Mouse (Mus musculus) spleen, adult 2 months (tissue): ENCODE results near the gene Cyb5d1. TPM values are rescaled to one million over a fixed set of nuclear protein-coding genes. Genes with fewer than 3 reads are reported as not detected.

ENCODE experiments used
- DNase-seq, 2 experiments: peaks; one replicate each; pipeline versions ENCODE4 v3.0.0 to v3.0.0-alpha.2; 2012 to 2021; ENCODE audit warnings: low spot score in 2 of 2, low read depth in 1 of 2
- H3K27ac ChIP-seq: fragments of 200-500 bp; 2 replicates; pipeline ENCODE4 v1.5.1; 2012; ENCODE audit warnings: low read length, inconsistent platforms; ENCODE audit not compliant: insufficient read depth
- H3K27me3 ChIP-seq: fragments of 200-500 bp; 2 replicates; pipeline ENCODE4 v1.6.1; 2012; ENCODE audit warnings: mild to moderate bottlenecking, moderate library complexity, low read length, inconsistent platforms; ENCODE audit not compliant: control insufficient read depth, insufficient read depth
- H3K36me3 ChIP-seq: fragments of 200-500 bp; 2 replicates; pipeline ENCODE4 v1.6.1; 2012; ENCODE audit warnings: mild to moderate bottlenecking, low read length, inconsistent platforms; ENCODE audit not compliant: control insufficient read depth, insufficient read depth
- H3K4me1 ChIP-seq: fragments of 200-500 bp; 2 replicates; pipeline ENCODE4 v1.6.1; 2011; ENCODE audit warnings: inconsistent platforms; ENCODE audit not compliant: control insufficient read depth, insufficient read depth, insufficient read length
- H3K4me3 ChIP-seq: fragments of 200-500 bp; 2 replicates; pipeline ENCODE4 v1.5.1; 2011; ENCODE audit warnings: mild to moderate bottlenecking, inconsistent platforms; ENCODE audit not compliant: insufficient read depth, insufficient read length; ENCODE audit errors: extremely low read depth
- CTCF ChIP-seq: fragments of 200-500 bp; IDR thresholded peaks from 2 replicates; pipeline ENCODE4 v1.5.1; 2011; ENCODE audit warnings: mild to moderate bottlenecking, inconsistent platforms; ENCODE audit not compliant: insufficient read depth, insufficient read length, insufficient replicate concordance; ENCODE audit errors: extremely low read depth
- POLR2A ChIP-seq: fragments of 200-500 bp; IDR thresholded peaks from 2 replicates; pipeline ENCODE4 v1.6.1; 2011; ENCODE audit warnings: low read depth, low read length, inconsistent platforms
- WGBS: fragments of 180-500 bp; shearing (Covaris S2); methylation state at CpG from one replicate; pipeline ENCODE4 v1.1.7; 2018; 5-methylcytosine and 5-hydroxymethylcytosine counted together
- polyA plus RNA-seq: library from polyadenylated mRNA; depleted of rRNA; stranded (reverse); fragments of >200 nt; gene quantifications from 2 replicates; pipeline ENCODE4 v1.2.3, GENCODE M21; 2012; rRNA removed

The Cyb5d1 gene
- polyA plus RNA-seq, 1 experiment = 9.5 TPM

- H3K36me3 ChIP-seq = peaks cover 75% of the 10 kb centered on the region
- TF ChIP-seq CTCF (no peak), POLR2A (no peak)
- H3K27ac ChIP-seq = no peak overlapping the region
- H3K27me3 ChIP-seq = no peaks in the 10 kb centered on the region
- H3K4me3 ChIP-seq = no peak overlapping the region
- no peak for DNase-seq
- no peaks in the 10 kb centered on the region for H3K4me1 ChIP-seq
- 93% methylated on average over 5 of the region's 5 CpGs for WGBS
These were observed 38.9 kb downstream of the Cyb5d1 start for GRCm38 (mm10) chr11:69356544-69356943.

- TF ChIP-seq POLR2A (no peak), CTCF (no peak)
- WGBS = 92% methylated on average over 23 of the region's 26 CpGs
- H3K4me1 ChIP-seq = peaks cover 5% of the 10 kb centered on the region
- no peak overlapping the region for H3K27ac ChIP-seq
- H3K27me3 ChIP-seq = no peaks in the 10 kb centered on the region
- H3K36me3 ChIP-seq = peaks cover 46% of the 10 kb centered on the region
- DNase-seq = no peak
- H3K4me3 ChIP-seq = no peak overlapping the region
These were observed 49.0 kb downstream of the Cyb5d1 start for GRCm38 (mm10) chr11:69346441-69346840.

Other genes with a start within 250 kb of the Cyb5d1 start
- not detected in 2 replicates for gene Alox12b, start 238.6 kb downstream of the Cyb5d1 start, polyA plus RNA-seq
- gene Alox8, start 197.8 kb downstream of the Cyb5d1 start, polyA plus RNA-seq = 0.12 and 0.18 TPM in 2 replicates
- gene Gucy2e, start 158.6 kb downstream of the Cyb5d1 start, polyA plus RNA-seq = 0.02 and 0.04 TPM in 2 replicates
- 9.2 and 10.9 TPM in 2 replicates for gene Cntrob, start 71.9 kb downstream of the Cyb5d1 start, polyA plus RNA-seq
- gene Trappc1, start 71.7 kb downstream of the Cyb5d1 start, polyA plus RNA-seq = 21.2 and 28.6 TPM in 2 replicates
- 0.92 and 1.2 TPM in 2 replicates for gene Kcnab3, start 69.4 kb downstream of the Cyb5d1 start, polyA plus RNA-seq
- 0.47 and 0.86 TPM in 2 replicates for gene Rnf227, start 55.2 kb downstream of the Cyb5d1 start, polyA plus RNA-seq
- 146 and 160 TPM in 2 replicates for gene Chd3, start 26.2 kb downstream of the Cyb5d1 start, polyA plus RNA-seq
- 82.3 and 105 TPM in 2 replicates for gene Naa38, start 144 bp downstream of the Cyb5d1 start, polyA plus RNA-seq
- gene Tmem88, start 2.6 kb upstream of the Cyb5d1 start, polyA plus RNA-seq = 14.3 and 20.5 TPM in 2 replicates
- gene Kdm6b, start 18.0 kb upstream of the Cyb5d1 start, polyA plus RNA-seq = 15.8 and 17.0 TPM in 2 replicates
- gene Dnah2, start 153.5 kb upstream of the Cyb5d1 start, polyA plus RNA-seq = 0.29 and 0.31 TPM in 2 replicates
- 1.1 and 1.2 TPM in 2 replicates for gene Efnb3, start 164.6 kb upstream of the Cyb5d1 start, polyA plus RNA-seq
- 15.6 and 21.3 TPM in 2 replicates for gene Wrap53, start 184.6 kb upstream of the Cyb5d1 start, polyA plus RNA-seq
- 105 and 144 TPM in 2 replicates for gene Trp53, start 184.7 kb upstream of the Cyb5d1 start, polyA plus RNA-seq
- 10.7 and 11.2 TPM in 2 replicates for gene Atp1b2, start 210.3 kb upstream of the Cyb5d1 start, polyA plus RNA-seq
- not detected in 2 replicates for gene Shbg, start 222.3 kb upstream of the Cyb5d1 start, polyA plus RNA-seq
- 1.1 and 1.4 TPM in 2 replicates for gene Sat2, start 226.4 kb upstream of the Cyb5d1 start, polyA plus RNA-seq
- 40.9 and 41.6 TPM in 2 replicates for gene Fxr2, start 237.4 kb upstream of the Cyb5d1 start, polyA plus RNA-seq